Mouse (Mus musculus) monocyte, adult 5-6 weeks (primary cell): ENCODE measurements around the gene Add3. TPM values are rescaled to one million over a fixed set of nuclear protein-coding genes. Genes with fewer than 3 reads are reported as not detected.

Source experiments
- ATAC-seq: fragments of 153-309, 156-312 bp; replicated peaks from 2 replicates; pipeline ENCODE4 v1.8.0; 2017; ENCODE audit warnings: mild to moderate bottlenecking; ENCODE audit not compliant: low TSS enrichment, insufficient number of reproducible peaks, severe bottlenecking, poor library complexity, low FRiP score
- total RNA-seq: library from RNA; stranded (forward); fragments of 200-1000, 200-491, 200-594 nt; gene quantifications from 3 replicates; pipeline ENCODE4 v1.2.3, GENCODE M21; 2017

The Add3 gene
- total RNA-seq, 1 experiment from 2014 or later: 307 TPM

GRCm38 (mm10) chr19:53185486-53186134 lies 45.4 kb downstream of the Add3 start:
- ATAC-seq: peak; percentile 87

GRCm38 (mm10) chr19:53186456-53186855 lies 46.2 kb downstream of the Add3 start:
- ATAC-seq: no peak

- ATAC-seq: no peak
These were observed 47.3 kb downstream of the Add3 start for GRCm38 (mm10) chr19:53187533-53187932.

GRCm38 (mm10) chr19:53188186-53188585 lies 47.9 kb downstream of the Add3 start:
- no peak for ATAC-seq

GRCm38 (mm10) chr19:53188724-53189220 lies 48.5 kb downstream of the Add3 start:
- ATAC-seq: no peak

GRCm38 (mm10) chr19:53189736-53190135 lies 49.5 kb downstream of the Add3 start:
- no peak for ATAC-seq

GRCm38 (mm10) chr19:53190232-53190631 lies 50.0 kb downstream of the Add3 start:
- ATAC-seq: no peak

- ATAC-seq: no peak
These were observed 51.7 kb downstream of the Add3 start for GRCm38 (mm10) chr19:53191867-53192487.

- no peak for ATAC-seq
These were observed 52.9 kb downstream of the Add3 start for GRCm38 (mm10) chr19:53193190-53193589.

- ATAC-seq: peak; percentile 89
These were observed 53.8 kb downstream of the Add3 start for GRCm38 (mm10) chr19:53193964-53194582.

GRCm38 (mm10) chr19:53194751-53195520 lies 54.7 kb downstream of the Add3 start:
- ATAC-seq: no peak

GRCm38 (mm10) chr19:53196961-53197360 lies 56.7 kb downstream of the Add3 start:
- no peak for ATAC-seq

GRCm38 (mm10) chr19:53197766-53198165 lies 57.5 kb downstream of the Add3 start:
- ATAC-seq: no peak

GRCm38 (mm10) chr19:53198706-53199572 lies 58.7 kb downstream of the Add3 start:
- ATAC-seq: no peak

- no peak for ATAC-seq
These were observed 59.5 kb downstream of the Add3 start for GRCm38 (mm10) chr19:53199711-53200110.

GRCm38 (mm10) chr19:53202116-53202515 lies 61.9 kb downstream of the Add3 start:
- ATAC-seq: no peak

GRCm38 (mm10) chr19:53206986-53207385 lies 66.7 kb downstream of the Add3 start:
- no peak for ATAC-seq

- peak; percentile 58; the same call in 1 of the 2 replicates for ATAC-seq
These were observed 68.6 kb downstream of the Add3 start for GRCm38 (mm10) chr19:53208830-53209229.
